ENCODE assay signal across 8 mouse cellular contexts in the genomic region with DNA sequence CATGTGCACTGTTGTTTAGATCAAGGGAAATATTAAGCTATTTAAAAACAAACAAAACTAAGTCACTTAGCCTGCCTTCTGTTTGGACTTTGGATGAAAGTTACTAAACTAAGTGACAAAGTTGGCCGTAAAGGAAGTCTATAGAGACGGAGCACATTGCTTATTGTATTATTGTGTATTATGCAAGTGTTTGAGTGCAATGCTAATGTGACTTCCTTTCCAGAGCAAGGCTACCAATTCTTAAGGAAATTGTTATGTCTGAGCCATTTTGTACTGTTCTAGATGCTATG. TPM values are rescaled to one million over a fixed set of nuclear protein-coding genes. Genes with fewer than 3 reads are reported as not detected.
DNase-seq lines count a peak whose midpoint lies in the region; ATAC-seq and TF ChIP-seq lines count a peak whose summit lies in the region.

No protein-coding gene starts in this region.

- 0 out of 2 replicates have a peak, but pooled peaks cover 6% of the 10 kb centered on the region for H3K4me1 ChIP-seq in lung, embryonic 15.5 days
- peaks cover 7% of the 10 kb centered on the region for H3K4me1 ChIP-seq in forebrain, embryonic 15.5 days
- H3K4me1 ChIP-seq in limb, embryonic 14.5 days (ENCODE audit: control insufficient read depth, insufficient read depth, low read length) = 0 out of 2 replicates have a peak, but pooled peaks cover 3% of the 10 kb centered on the region
- H3K4me1 ChIP-seq in olfactory bulb, adult 2 months (ENCODE audit: control insufficient read depth, insufficient read depth, low read length) = no peaks in the 10 kb centered on the region

- no peaks in the 10 kb centered on the region for H3K27me3 ChIP-seq in lung, embryonic 15.5 days
- no peaks in the 10 kb centered on the region for H3K27me3 ChIP-seq in forebrain, embryonic 15.5 days
- no peaks in the 10 kb centered on the region for H3K27me3 ChIP-seq in limb, embryonic 14.5 days (ENCODE audit: control insufficient read depth, insufficient read depth, low read length)

- no peaks in the 10 kb centered on the region for H3K36me3 ChIP-seq in lung, embryonic 15.5 days
- no peaks in the 10 kb centered on the region for H3K36me3 ChIP-seq in forebrain, embryonic 15.5 days
- H3K36me3 ChIP-seq in limb, embryonic 14.5 days (ENCODE audit: control insufficient read depth, insufficient read depth, low read length) = no peaks in the 10 kb centered on the region

- H3K9ac ChIP-seq in lung, embryonic 15.5 days = peak overlapping the region; percentile 47; the same call in 1 of the 2 replicates
- peak overlapping the region; percentile 66 for H3K9ac ChIP-seq in forebrain, embryonic 15.5 days (replicated peaks)
- peak overlapping the region; percentile 62 for H3K9ac ChIP-seq in limb, embryonic 14.5 days (ENCODE audit: low read depth, low read length, severe bottlenecking)

- peak overlapping the region; percentile 67 for H3K4me3 ChIP-seq in lung, embryonic 15.5 days
- peak overlapping the region; percentile 70 for H3K4me3 ChIP-seq in forebrain, embryonic 15.5 days
- H3K4me3 ChIP-seq in limb, embryonic 14.5 days (replicated peaks; ENCODE audit: low read length) = peak overlapping the region; percentile 60
- peak overlapping the region; percentile 57 for H3K4me3 ChIP-seq in olfactory bulb, adult 2 months (ENCODE audit: insufficient read depth, low read depth, low read length)

- TF ChIP-seq CTCF in olfactory bulb, adult 2 months (IDR thresholded peaks at IDR 0.05; ENCODE audit: insufficient read depth, low read depth, low read length) = no peak

- H3K9me3 ChIP-seq in lung, embryonic 15.5 days = no peaks in the 10 kb centered on the region
- no peaks in the 10 kb centered on the region for H3K9me3 ChIP-seq in forebrain, embryonic 15.5 days
- H3K9me3 ChIP-seq in limb, embryonic 14.5 days (ENCODE audit: control insufficient read depth, low read length) = no peaks in the 10 kb centered on the region

- 14% methylated on average over 2 of the region's 2 CpGs for whole genome bisulfite sequencing in lung, embryonic 15.5 days
- 43% methylated on average over 2 of the region's 2 CpGs for WGBS in forebrain, embryonic 15.5 days
- WGBS in limb, embryonic 14.5 days = 56% methylated on average over 2 of the region's 2 CpGs
- WGBS in olfactory bulb, adult 2 months = 16% methylated on average over 2 of the region's 2 CpGs

- no peak for ATAC-seq in lung, embryonic 15.5 days (ENCODE audit: borderline replicate concordance, extremely low read depth, low FRiP score, low TSS enrichment)
- ATAC-seq in forebrain, embryonic 15.5 days (replicated peaks) = no peak
- ATAC-seq in limb, embryonic 14.5 days (ENCODE audit: low FRiP score, low read depth) = no peak

- DNase-seq in lung, postnatal 10 days = no peak
- no peak for DNase-seq in limb, embryonic 14.5 days (ENCODE audit: low spot score)
- no peak for DNase-seq in layer of hippocampus, adult 8-10 months (ENCODE audit: low spot score in 2 of 2)
- DNase-seq in urinary bladder, postnatal 10 days (ENCODE audit: low spot score) = no peak
- no peak for DNase-seq in right cerebral cortex, postnatal 36 days (ENCODE audit: low spot score in 2 of 2)

- H3K4me2 ChIP-seq in lung, embryonic 15.5 days = peak overlapping the region; percentile 64
- peak overlapping the region; percentile 68 for H3K4me2 ChIP-seq in forebrain, embryonic 15.5 days (replicated peaks)
- H3K4me2 ChIP-seq in limb, embryonic 14.5 days (replicated peaks; ENCODE audit: low read depth, low read length, severe bottlenecking) = peak overlapping the region; percentile 70

- TF ChIP-seq POLR2A in limb, embryonic 14.5 days (IDR thresholded peaks at IDR 0.05; ENCODE audit: borderline replicate concordance, extremely low read depth, insufficient read depth, insufficient read length) = no peak
- no peak for TF ChIP-seq POLR2A in olfactory bulb, adult 2 months (IDR thresholded peaks at IDR 0.05; ENCODE audit: insufficient read depth, low read depth, low read length)

- peak overlapping the region; percentile 96 for H3K27ac ChIP-seq in lung, embryonic 15.5 days
- peak overlapping the region; percentile 92 for H3K27ac ChIP-seq in forebrain, embryonic 15.5 days (replicated peaks)
- no peak overlapping the region for H3K27ac ChIP-seq in limb, embryonic 14.5 days (replicated peaks; ENCODE audit: low read depth, low read length)
- H3K27ac ChIP-seq in olfactory bulb, adult 2 months (ENCODE audit: insufficient read depth, low read depth, low read length) = peak overlapping the region; percentile 72

RNA-seq across cellular contexts. Expression of gene Mef2c, which starts 21.8 kb away (rescaled TPM):
- 55.9 and 57.8 TPM in 2 replicates for polyA plus RNA-seq in lung, embryonic 15.5 days (2015; fragmentation: Nextera tagmentation; extraction: Ambion mirVana)
- polyA plus RNA-seq in forebrain, embryonic 15.5 days (2015; fragmentation: Nextera tagmentation; extraction: Ambion mirVana) = 197 and 227 TPM in 2 replicates
- 50.0 and 59.3 TPM in 2 replicates for polyA plus RNA-seq in limb, embryonic 14.5 days (2012; rRNA removed)
- 137 and 158 TPM in 2 replicates for polyA plus RNA-seq in limb, embryonic 14.5 days (2014; fragmentation: Nextera tagmentation; extraction: Ambion mirVana)
- polyA plus RNA-seq in olfactory bulb, adult 2 months (2012; ENCODE audit: insufficient read depth, insufficient read length, low replicate concordance, missing spikeins) = 320 and 512 TPM in 2 replicates
- 100 to 1,000 TPM; 136 to 161 (median 142) TPM for total RNA-seq in layer of hippocampus, adult 8-10 months (2022)
